Mouse (Mus musculus): Measurements from ENCODE around the gene Efna5.

GRCm38 (mm10) chr17:62821219-62821618 is 59.9 kb downstream of the Efna5 start:
- TF ChIP-seq POLR2A (IDR thresholded peaks at IDR 0.05; ENCODE audit: low read depth, low read length) (no peak), CTCF (IDR thresholded peaks at IDR 0.05; ENCODE audit: extremely low read depth, insufficient read length, insufficient replicate concordance, low read depth, low read length) (no peak)
